Mouse (Mus musculus): Measurements from ENCODE around the gene Plvap. TPM values are rescaled to one million over a fixed set of nuclear protein-coding genes. Genes with fewer than 3 reads are reported as not detected.
"Not testable (repeated sequence)": the region's sequence is repeated elsewhere in the genome, so short reads cannot be mapped to it uniquely, and the experiment has no call there.

Plvap gene
- total and polyA plus RNA-seq, 2 experiments from 2014 or later: 8.0 to 15.3 TPM

- Histone ChIP-seq H3K27me3 (ENCODE audit: insufficient read depth, low read length) (peaks cover 6% of the 10 kb centered on the region; the same call in 1 of the 2 replicates), H3K4me2 (ENCODE audit: low read depth, low read length) (peak within 1 kb of the TSS; percentile 52), H3K9me3 (ENCODE audit: low read length) (no peaks in the 10 kb centered on the region), H3K4me3 (ENCODE audit: low read length) (peak within 1 kb of the TSS; percentile 33), H3K4me1 (ENCODE audit: insufficient read depth, low read length) (no peaks in the 10 kb centered on the region), H3K36me3 (ENCODE audit: insufficient read depth, low read length) (no peaks in the 10 kb centered on the region), H3K9ac (replicated peaks; ENCODE audit: low read length) (0 out of 2 replicates have a peak within 1 kb of the TSS, but pooled peaks have one; percentile 23), H3K27ac (peak within 1 kb of the TSS; percentile 32; the same call in 1 of the 2 replicates)
- DNase-seq (ENCODE audit: low spot score): peak; percentile 65
- WGBS: 5% methylated on average over 37 of the region's 37 CpGs
- TF ChIP-seq CTCF (IDR thresholded peaks at IDR 0.05; ENCODE audit: low read depth): no peak
- ATAC-seq: peak; percentile 52; the same call in 1 of the 2 replicates
Observed at GRCm38 (mm10) chr8:71537028-71537867, 25.7 kb upstream of the Plvap start, which contains the start of gene Bst2. Gene Bst2, minus strand, starts transcription at chr8:71537456.

- H3K36me3 ChIP-seq (ENCODE audit: insufficient read depth, low read length): no peaks in the 10 kb centered on the region
- no peaks in the 10 kb centered on the region for H3K9me3 ChIP-seq (ENCODE audit: low read length)
- WGBS: 76% methylated on average over 5 of the region's 5 CpGs
- H3K27me3 ChIP-seq (ENCODE audit: insufficient read depth, low read length): peaks cover 6% of the 10 kb centered on the region; the same call in 1 of the 2 replicates
- H3K9ac ChIP-seq (replicated peaks; ENCODE audit: low read length): no peak overlapping the region
- TF ChIP-seq CTCF (IDR thresholded peaks at IDR 0.05; ENCODE audit: low read depth): no peak
- no peak overlapping the region for H3K27ac ChIP-seq
- no peak for DNase-seq (ENCODE audit: low spot score)
- no peaks in the 10 kb centered on the region for H3K4me1 ChIP-seq (ENCODE audit: insufficient read depth, low read length)
- no peak overlapping the region for H3K4me3 ChIP-seq (ENCODE audit: low read length)
- 0 out of 2 replicates have a peak overlapping the region, but pooled peaks have one; percentile 7 for H3K4me2 ChIP-seq (ENCODE audit: low read depth, low read length)
- ATAC-seq: no peak
Observed at GRCm38 (mm10) chr8:71535663-71536062, 24.1 kb upstream of the Plvap start.

GRCm38 (mm10) chr8:71534263-71534810, 22.8 kb upstream of the Plvap start:
- WGBS: 34% methylated on average over 3 of the region's 3 CpGs
- no peaks in the 10 kb centered on the region for H3K36me3 ChIP-seq (ENCODE audit: insufficient read depth, low read length)
- no peak overlapping the region for H3K4me2 ChIP-seq (ENCODE audit: low read depth, low read length)
- no peak for TF ChIP-seq CTCF (IDR thresholded peaks at IDR 0.05; ENCODE audit: low read depth)
- peaks cover 6% of the 10 kb centered on the region; the same call in 1 of the 2 replicates for H3K27me3 ChIP-seq (ENCODE audit: insufficient read depth, low read length)
- DNase-seq (ENCODE audit: low spot score) (no peak), ATAC-seq (no peak)
- no peak overlapping the region for H3K4me3 ChIP-seq (ENCODE audit: low read length)
- H3K4me1 ChIP-seq (ENCODE audit: insufficient read depth, low read length): no peaks in the 10 kb centered on the region
- H3K9ac ChIP-seq (replicated peaks; ENCODE audit: low read length): no peak overlapping the region
- H3K27ac ChIP-seq: no peak overlapping the region
- H3K9me3 ChIP-seq (ENCODE audit: low read length): no peaks in the 10 kb centered on the region

- H3K27me3 ChIP-seq (ENCODE audit: insufficient read depth, low read length); H3K4me1 ChIP-seq (ENCODE audit: insufficient read depth, low read length); H3K9me3 ChIP-seq (ENCODE audit: low read length); H3K4me3 ChIP-seq (ENCODE audit: low read length); H3K27ac ChIP-seq; ATAC-seq; H3K36me3 ChIP-seq (ENCODE audit: insufficient read depth, low read length); H3K4me2 ChIP-seq (ENCODE audit: low read depth, low read length); H3K9ac ChIP-seq (replicated peaks; ENCODE audit: low read length): not testable (repeated sequence)
- 66% methylated on average over 5 of the region's 12 CpGs for WGBS
- peak; percentile 62 for TF ChIP-seq CTCF (IDR thresholded peaks at IDR 0.05; ENCODE audit: low read depth)
- peak; percentile 62 for DNase-seq (ENCODE audit: low spot score)
Observed at GRCm38 (mm10) chr8:71530735-71531467, 19.3 kb upstream of the Plvap start.

- Histone ChIP-seq H3K4me3 (ENCODE audit: low read length) (no peak overlapping the region), H3K27me3 (ENCODE audit: insufficient read depth, low read length) (peaks cover 22% of the 10 kb centered on the region), H3K36me3 (ENCODE audit: insufficient read depth, low read length) (no peaks in the 10 kb centered on the region), H3K4me2 (ENCODE audit: low read depth, low read length) (no peak overlapping the region), H3K27ac (peak overlapping the region; percentile 56; the same call in 1 of the 2 replicates), H3K4me1 (ENCODE audit: insufficient read depth, low read length) (no peaks in the 10 kb centered on the region), H3K9ac (replicated peaks; ENCODE audit: low read length) (no peak overlapping the region), H3K9me3 (ENCODE audit: low read length) (no peaks in the 10 kb centered on the region)
- DNase-seq (ENCODE audit: low spot score) (no peak), ATAC-seq (no peak)
- 83% methylated on average over 11 of the region's 11 CpGs for WGBS
- TF ChIP-seq CTCF (IDR thresholded peaks at IDR 0.05; ENCODE audit: low read depth): no peak
Observed at GRCm38 (mm10) chr8:71528362-71529073, 17.0 kb upstream of the Plvap start.
